Mouse (Mus musculus) CH12.LX (cell line): ENCODE results near the gene Abi1. TPM values are rescaled to one million over a fixed set of nuclear protein-coding genes. Genes with fewer than 3 reads are reported as not detected.
"Not testable (repeated sequence)": the region's sequence is repeated elsewhere in the genome, so short reads cannot be mapped to it uniquely, and the experiment has no call there.

Experiments used
- DNase-seq: peaks from one replicate; pipeline ENCODE4 v3.0.0-alpha.2; 2013; ENCODE audit errors: extremely low read depth
- H3K27ac ChIP-seq: 2 replicates; pipeline ENCODE4 v1.5.1; 2012; ENCODE audit warnings: low read depth, mild to moderate bottlenecking, control low read depth, moderate library complexity; ENCODE audit not compliant: insufficient read depth
- H3K27me3 ChIP-seq: replicated peaks from 2 replicates; pipeline ENCODE3; 2012; ENCODE audit warnings: inconsistent platforms
- H3K36me3 ChIP-seq, 2 experiments: replicated peaks in 1 of 2; 2 replicates each; pipeline versions ENCODE3 to v1.6.1; 2012; ENCODE audit warnings: inconsistent platforms in 1 of 2, low read length in 1 of 2, mild to moderate bottlenecking in 1 of 2, mixed read lengths in 1 of 2, moderate library complexity in 1 of 2; ENCODE audit not compliant: control insufficient read depth in 1 of 2, insufficient read depth in 1 of 2
- H3K4me1 ChIP-seq, 2 experiments: 2 replicates each; pipeline ENCODE4 v1.6.1; 2012; ENCODE audit warnings: inconsistent platforms in 1 of 2, moderate library complexity in 1 of 2; ENCODE audit not compliant: insufficient read depth in 2 of 2, control insufficient read depth in 1 of 2
- H3K4me2 ChIP-seq: 2 replicates; pipeline ENCODE4 v1.6.1; 2012; ENCODE audit warnings: low read depth, mild to moderate bottlenecking, control low read depth; ENCODE audit not compliant: poor library complexity, insufficient read depth, severe bottlenecking
- H3K4me3 ChIP-seq, 3 experiments: fragments of 150-350 bp in 1 of 3; sonication (generic) in 1 of 3; replicated peaks in 1 of 3; 2 replicates each; pipeline versions ENCODE3 to v1.5.1; 2011 to 2012; ENCODE audit warnings: low read depth in 2 of 3, low read length in 2 of 3, mild to moderate bottlenecking in 2 of 3, moderate library complexity in 2 of 3, control low read depth in 1 of 3, improper control_type of control experiment in 1 of 3, inconsistent platforms in 1 of 3, mixed read lengths in 1 of 3; ENCODE audit not compliant: poor library complexity in 1 of 3
- H3K79me2 ChIP-seq: replicated peaks from 2 replicates; pipeline ENCODE4 v1.6.1; 2012; ENCODE audit warnings: mild to moderate bottlenecking, moderate library complexity; ENCODE audit not compliant: control insufficient read depth, poor library complexity, insufficient read depth, severe bottlenecking; ENCODE audit errors: extremely low read depth
- H3K9ac ChIP-seq: 2 replicates; pipeline ENCODE4 v1.6.1; 2012; ENCODE audit warnings: low read depth, mild to moderate bottlenecking, control low read depth, moderate library complexity; ENCODE audit not compliant: insufficient read depth
- H3K9me3 ChIP-seq: replicated peaks from 2 replicates; pipeline ENCODE3; 2012; ENCODE audit warnings: low read length, inconsistent platforms, mixed read lengths
- ELF1 ChIP-seq: IDR thresholded peaks from 2 replicates; pipeline ENCODE4 v1.6.1; 2014; ENCODE audit warnings: low read depth, mild to moderate bottlenecking, inconsistent platforms, low read length, improper control_type of control experiment
- HCFC1 ChIP-seq: IDR thresholded peaks from 2 replicates; pipeline ENCODE4 v1.6.1; 2012; ENCODE audit warnings: low read depth, mild to moderate bottlenecking, inconsistent platforms, low read length, improper control_type of control experiment
- KAT2A ChIP-seq: IDR thresholded peaks from 2 replicates; pipeline ENCODE4 v1.6.1; 2012; ENCODE audit warnings: low read length, improper control_type of control experiment, inconsistent platforms; ENCODE audit not compliant: insufficient replicate concordance
- MEF2A ChIP-seq: IDR thresholded peaks from 2 replicates; pipeline ENCODE4 v1.6.1; 2014; ENCODE audit warnings: low read depth, mild to moderate bottlenecking, inconsistent platforms, low read length, improper control_type of control experiment, borderline replicate concordance
- NRF1 ChIP-seq: IDR thresholded peaks from 2 replicates; pipeline ENCODE4 v1.6.1; 2014; ENCODE audit warnings: low read depth, mild to moderate bottlenecking, inconsistent platforms, low read length, improper control_type of control experiment, moderate library complexity
- PAX5 ChIP-seq: IDR thresholded peaks from 2 replicates; pipeline ENCODE4 v1.6.1; 2012; ENCODE audit warnings: low read length, inconsistent platforms, mixed read lengths
- RCOR1 ChIP-seq: conservative IDR thresholded peaks from 2 replicates; pipeline ENCODE4 v1.6.1; 2012; ENCODE audit warnings: low read depth, mild to moderate bottlenecking, inconsistent platforms, low read length, improper control_type of control experiment
- TBP ChIP-seq: conservative IDR thresholded peaks from 2 replicates; pipeline ENCODE4 v1.6.1; 2011; ENCODE audit warnings: low read depth, low read length, improper control_type of control experiment
- UBTF ChIP-seq: IDR thresholded peaks from 2 replicates; pipeline ENCODE4 v1.6.1; 2012; ENCODE audit warnings: low read depth, mild to moderate bottlenecking, inconsistent platforms, low read length, improper control_type of control experiment, moderate library complexity
- ZC3H11A ChIP-seq: IDR thresholded peaks from 2 replicates; pipeline ENCODE4 v1.6.1; 2012; ENCODE audit warnings: low read depth, mild to moderate bottlenecking, inconsistent platforms, low read length, improper control_type of control experiment
- ZKSCAN1 ChIP-seq: IDR thresholded peaks from 2 replicates; pipeline ENCODE4 v1.6.1; 2012; ENCODE audit warnings: low read depth, inconsistent platforms, low read length, improper control_type of control experiment, borderline replicate concordance
- ZMIZ1 ChIP-seq: IDR thresholded peaks from 2 replicates; pipeline ENCODE4 v1.6.1; 2012; ENCODE audit warnings: low read depth, mild to moderate bottlenecking, inconsistent platforms, low read length, improper control_type of control experiment
- dilution Hi-C: fragments of 300-500 bp; cut with MboI; formaldehyde crosslinking; loops from 2 replicates; pipeline ENCODE4 v1.14.3; 2020; ENCODE audit warnings: low sequenced_read_pairs; ENCODE audit not compliant: extremely low pct_unique_long_range_greater_than_20kb, extremely low pct_ligation_motif_present
- in situ Hi-C: fragments of 300-500 bp; cut with MboI; formaldehyde crosslinking; loops from 3 replicates; pipeline ENCODE4 v1.14.3; 2019; ENCODE audit warnings: low sequenced_read_pairs, low pct_ligation_motif_present, low pct_unique_long_range_greater_than_20kb, mixed read lengths
- polyA plus RNA-seq: library from polyadenylated mRNA; unstranded; fragments of >175 nt; gene quantifications from 2 replicates; pipeline ENCODE4 v1.2.1, GENCODE M21; 2012; ENCODE audit warnings: low read depth; ENCODE audit not compliant: insufficient read length
- total RNA-seq, 2 experiments: library from RNA; depleted of rRNA; stranded (reverse); fragments of 300-350 nt in 1 of 2; fragments of >200 nt in 1 of 2; gene quantifications; 2 replicates each; pipeline ENCODE4 v1.2.3; 2012 to 2014

The Abi1 gene
- total and polyA plus RNA-seq, 3 experiments: 45.7 to 104 (median 74.6) TPM

DNA sequence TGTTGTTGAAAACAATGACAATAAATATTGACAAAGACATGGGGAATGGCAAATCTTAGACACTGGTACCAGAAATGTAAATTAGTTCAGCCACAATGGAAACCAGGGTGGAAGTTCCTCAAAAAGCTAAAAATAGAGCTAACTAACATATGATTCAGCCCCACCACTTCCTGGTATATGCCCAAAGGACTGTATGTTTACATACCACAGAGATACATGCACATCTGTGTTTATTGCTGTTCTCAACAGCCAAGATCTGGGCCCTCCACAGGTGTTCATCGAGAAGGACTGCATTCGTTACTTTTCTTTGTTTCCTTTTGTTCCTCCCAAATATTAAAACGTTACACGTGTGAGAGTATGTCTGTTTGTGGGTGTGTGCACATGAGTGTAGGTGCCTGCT, 1.4 kb upstream of the Abi1 start (continued):
- TF ChIP-seq HCFC1 (peak; percentile 12; the same call in 1 of the 2 replicates), PAX5 (no peak), NRF1 (no peak), RCOR1 (no peak), ZMIZ1 (no peak), KAT2A (no peak), MEF2A (peak; percentile 97), ZC3H11A (no peak)

DNA sequence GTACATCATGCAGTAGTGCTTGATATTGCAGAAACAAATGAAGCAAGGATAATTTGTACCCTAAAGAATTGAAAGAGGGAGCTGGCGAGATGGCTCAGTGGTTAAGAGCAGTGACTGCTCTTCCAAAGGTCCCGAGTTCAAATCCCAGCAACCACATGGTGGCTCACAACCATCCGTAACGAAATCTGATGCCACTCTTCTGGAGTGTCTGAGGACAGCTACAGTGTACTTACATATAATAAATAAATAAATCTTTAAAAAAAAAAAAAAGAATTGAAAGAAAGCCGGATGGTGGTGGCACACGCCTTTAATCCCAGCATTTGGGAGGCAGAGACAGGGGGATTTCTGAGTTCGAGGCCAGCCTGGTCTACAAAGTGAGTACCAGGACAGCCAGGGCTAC, 649 bp upstream of the Abi1 start:
- H3K9me3 ChIP-seq, H3K27me3 ChIP-seq, H3K36me3 ChIP-seq, in situ Hi-C loops, DNase-seq, H3K4me2 ChIP-seq, H3K27ac ChIP-seq, H3K9ac ChIP-seq, dilution Hi-C loops: not testable (repeated sequence)
- H3K79me2 ChIP-seq: peaks cover 32% of the 10 kb centered on the region
- H3K4me3 ChIP-seq: peak overlapping the region in 1 of 3 experiments; percentile 14
- peaks cover 7 to 30% of the 10 kb centered on the region in 2 experiments for H3K4me1 ChIP-seq
- TF ChIP-seq TBP: 0 out of 2 replicates have a peak, but pooled peaks have one; percentile 5

DNA sequence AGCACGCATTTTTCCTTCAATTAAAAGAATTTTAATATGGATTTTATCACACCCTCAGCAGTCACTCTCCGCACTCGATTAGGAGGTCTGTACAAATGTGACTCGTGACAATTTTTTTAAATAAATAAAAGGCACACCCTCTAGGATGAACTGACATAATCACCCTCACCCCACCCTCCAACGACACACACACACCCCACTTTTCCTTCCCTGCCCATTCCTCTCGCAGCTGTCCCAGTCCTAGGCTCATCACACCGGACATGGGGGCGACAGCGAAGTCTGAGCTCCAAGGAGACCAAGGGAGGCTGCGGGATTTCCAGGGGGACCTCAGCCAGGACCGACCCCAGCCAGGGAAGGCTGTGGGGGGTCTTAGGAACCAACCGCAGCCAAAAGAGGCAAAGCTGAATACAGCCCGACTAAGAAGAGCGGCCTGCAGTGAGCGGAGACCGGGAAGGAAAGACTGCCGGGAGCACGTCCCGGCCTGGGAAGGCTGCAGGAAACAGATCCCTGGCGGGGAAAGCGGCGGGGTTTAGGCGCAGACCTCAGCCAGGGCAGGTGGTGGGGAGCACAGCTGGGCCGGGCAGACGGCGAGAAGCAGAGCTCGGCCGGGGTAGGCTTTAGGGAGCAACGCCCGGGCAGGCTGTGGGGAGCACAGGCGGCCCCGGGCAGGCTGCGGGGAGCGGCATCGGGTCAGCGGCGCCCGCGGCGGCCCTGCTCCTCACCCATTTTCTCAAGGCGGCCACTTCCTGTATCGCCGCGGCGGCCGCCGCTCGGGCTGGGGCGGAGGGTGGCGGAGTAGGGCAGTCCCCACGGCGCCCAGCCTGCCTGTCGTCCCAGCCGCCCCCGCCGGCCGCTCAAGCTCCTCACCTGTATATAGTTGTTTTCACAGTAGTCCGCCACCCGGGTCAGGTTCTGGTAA, 700 bp downstream of the Abi1 start:
- H3K27me3 ChIP-seq: no peaks in the 10 kb centered on the region
- peak overlapping the region; percentile 97 to 98 (median 98) for H3K4me3 ChIP-seq
- peaks cover 0 to 6% of the 10 kb centered on the region in 2 experiments for H3K36me3 ChIP-seq
- peak overlapping the region; percentile 78 for H3K27ac ChIP-seq
- H3K9me3 ChIP-seq: no peaks in the 10 kb centered on the region
- peaks cover 7 to 30% of the 10 kb centered on the region in 2 experiments for H3K4me1 ChIP-seq
- H3K9ac ChIP-seq: peak overlapping the region; percentile 93
- in situ Hi-C loops: no loop called here
- peaks cover 46% of the 10 kb centered on the region for H3K79me2 ChIP-seq
- peak overlapping the region; percentile 26; the same call in 1 of the 2 replicates for H3K4me2 ChIP-seq
- no peak for DNase-seq
- dilution Hi-C loops: no loop called here
- TF ChIP-seq UBTF: peak; percentile 63; the same call in 1 of the 2 replicates
- TF ChIP-seq ELF1: 0 out of 2 replicates have a peak, but pooled peaks have one; percentile 52
- no peak for TF ChIP-seq RCOR1
- no peak for TF ChIP-seq ZKSCAN1
